Mouse (Mus musculus): ENCODE measurements around the gene Chrd.

Gene Chrd

GRCm38 (mm10) chr16:20733731-20734730, 1.1 kb downstream of the Chrd start, which contains the start of gene Thpo:
TSS of gene Thpo (minus strand) at chr16:20734511.
- DNase-seq (ENCODE audit: low read depth, low spot score): no peak

GRCm38 (mm10) chr16:20735651-20736050, 2.7 kb downstream of the Chrd start:
- no peak for DNase-seq (ENCODE audit: low read depth, low spot score)

GRCm38 (mm10) chr16:20736168-20736567, 3.2 kb downstream of the Chrd start:
- DNase-seq (ENCODE audit: low read depth, low spot score): no peak

GRCm38 (mm10) chr16:20736823-20737222, 3.9 kb downstream of the Chrd start:
- DNase-seq (ENCODE audit: low read depth, low spot score): no peak

- no peak for DNase-seq (ENCODE audit: low read depth, low spot score)
Observed at GRCm38 (mm10) chr16:20739845-20740244, 6.9 kb downstream of the Chrd start.

GRCm38 (mm10) chr16:20746641-20747040, 13.7 kb downstream of the Chrd start:
- DNase-seq (ENCODE audit: low read depth, low spot score): no peak

- no peak for DNase-seq (ENCODE audit: low read depth, low spot score)
Observed at GRCm38 (mm10) chr16:20750518-20750917, 17.6 kb downstream of the Chrd start.

- no peak for DNase-seq (ENCODE audit: low read depth, low spot score)
Observed at GRCm38 (mm10) chr16:20756052-20756451, 23.1 kb downstream of the Chrd start.

GRCm38 (mm10) chr16:20757385-20757784, 24.5 kb downstream of the Chrd start:
- DNase-seq (ENCODE audit: low read depth, low spot score): no peak

- DNase-seq (ENCODE audit: low read depth, low spot score): no peak
Observed at GRCm38 (mm10) chr16:20761681-20762080, 28.8 kb downstream of the Chrd start.

GRCm38 (mm10) chr16:20765244-20765643, 32.3 kb downstream of the Chrd start:
- no peak for DNase-seq (ENCODE audit: low read depth, low spot score)

- DNase-seq (ENCODE audit: low read depth, low spot score): no peak
Observed at GRCm38 (mm10) chr16:20775021-20775420, 42.1 kb downstream of the Chrd start.

- DNase-seq (ENCODE audit: low read depth, low spot score): no peak
Observed at GRCm38 (mm10) chr16:20779846-20780245, 46.9 kb downstream of the Chrd start.

GRCm38 (mm10) chr16:20781101-20781630, 48.2 kb downstream of the Chrd start:
- no peak for DNase-seq (ENCODE audit: low read depth, low spot score)

GRCm38 (mm10) chr16:20783891-20784290, 51.0 kb downstream of the Chrd start:
- no peak for DNase-seq (ENCODE audit: low read depth, low spot score)

- DNase-seq (ENCODE audit: low read depth, low spot score): no peak
Observed at GRCm38 (mm10) chr16:20784754-20785153, 51.8 kb downstream of the Chrd start.

- DNase-seq (ENCODE audit: low read depth, low spot score): no peak
Observed at GRCm38 (mm10) chr16:20786556-20786955, 53.6 kb downstream of the Chrd start.

GRCm38 (mm10) chr16:20791803-20792202, 58.9 kb downstream of the Chrd start:
- no peak for DNase-seq (ENCODE audit: low read depth, low spot score)

Measured in brain, embryonic 18.5 days (tissue).